Mouse (Mus musculus): Measurements from ENCODE around the gene Nbas. TPM values are rescaled to one million over a fixed set of nuclear protein-coding genes. Genes with fewer than 3 reads are reported as not detected.

Gene Nbas
- polyA plus RNA-seq, 1 experiment from 2014 or later, result 15.4 TPM

Other genes with a start within 250 kb of the Nbas start
- 130 and 139 TPM in 2 replicates for gene Ddx1, start 19.9 kb upstream of the Nbas start, polyA plus RNA-seq (2015; fragmentation: Nextera tagmentation; extraction: Ambion mirVana)

All from neural tube, embryonic 15.5 days (tissue).